Mouse (Mus musculus): Measurements from ENCODE around the gene Ptprm. TPM values are rescaled to one million over a fixed set of nuclear protein-coding genes. Genes with fewer than 3 reads are reported as not detected.
A peak's percentile ranks its signal among the peaks of the same experiment; 100 is the strongest.
"Not testable (repeated sequence)": the region's sequence is repeated elsewhere in the genome, so short reads cannot be mapped to it uniquely, and the experiment has no call there.

The Ptprm gene
- polyA plus RNA-seq, 1 experiment from 2014 or later, result 24.7 TPM

DNA sequence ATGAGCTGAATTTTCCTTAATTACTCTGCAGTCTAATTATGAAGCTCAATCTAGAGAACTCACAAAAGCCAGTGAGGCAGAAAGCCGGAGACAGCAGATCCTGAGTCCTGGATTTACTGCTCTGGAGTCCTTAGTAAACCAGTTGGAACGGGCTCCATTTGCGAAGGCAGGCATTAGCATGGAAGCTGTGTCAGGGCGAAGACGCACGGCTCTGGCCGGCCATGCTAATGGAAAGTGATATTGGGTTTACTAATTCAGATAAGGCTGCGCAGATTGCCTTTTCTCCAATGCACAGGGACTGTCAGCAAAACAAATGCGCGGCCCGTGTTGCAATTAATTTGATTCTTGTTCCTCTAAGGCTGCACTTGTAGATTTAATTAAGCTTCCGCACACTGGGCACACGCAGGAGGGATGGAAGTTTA, 484.7 kb downstream of the Ptprm start:
- Histone ChIP-seq H3K4me3 (no peak overlapping the region), H3K4me1 (replicated peaks) (peaks cover 26% of the 10 kb centered on the region), H3K27me3 (no peaks in the 10 kb centered on the region), H3K9ac (no peak overlapping the region), H3K4me2 (peak overlapping the region; percentile 35), H3K9me3 (no peaks in the 10 kb centered on the region), H3K36me3 (no peaks in the 10 kb centered on the region), H3K27ac (replicated peaks) (peak overlapping the region; percentile 49)
- ATAC-seq (ENCODE audit: low FRiP score, low read depth), result peak; percentile 85
- WGBS, result 28% methylated on average over 13 of the region's 13 CpGs

DNA sequence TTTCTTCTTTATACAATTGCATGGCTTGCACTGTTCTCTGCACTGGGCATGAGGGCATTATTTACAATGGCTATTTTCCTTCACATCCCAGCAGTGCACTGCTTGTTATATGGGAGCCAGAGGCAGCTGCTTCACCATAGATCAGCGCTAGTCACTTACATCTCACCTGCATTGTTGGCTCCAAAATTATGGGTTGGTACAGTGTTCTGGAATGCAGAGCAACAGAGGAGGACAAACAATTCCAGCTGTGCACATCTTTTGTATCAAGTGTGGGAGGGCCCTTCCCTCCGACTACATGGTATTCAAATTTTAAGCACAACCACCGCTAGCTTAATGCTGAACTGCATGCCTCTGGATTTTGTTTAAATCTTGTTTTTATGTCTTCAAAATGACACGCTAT, 489.8 kb downstream of the Ptprm start:
- 57% methylated on average over 4 of the region's 4 CpGs for WGBS
- Histone ChIP-seq H3K9me3 (no peaks in the 10 kb centered on the region), H3K27me3 (no peaks in the 10 kb centered on the region), H3K4me2 (no peak overlapping the region), H3K36me3 (no peaks in the 10 kb centered on the region), H3K9ac (no peak overlapping the region), H3K27ac (replicated peaks) (no peak overlapping the region), H3K4me3 (no peak overlapping the region), H3K4me1 (replicated peaks) (peaks cover 12% of the 10 kb centered on the region)
- ATAC-seq (ENCODE audit: low FRiP score, low read depth), result no peak

- no peak overlapping the region for H3K9ac ChIP-seq
- no peak overlapping the region for H3K4me2 ChIP-seq
- no peak overlapping the region for H3K4me3 ChIP-seq
- no peaks in the 10 kb centered on the region for H3K27me3 ChIP-seq
- H3K9me3 ChIP-seq, result no peaks in the 10 kb centered on the region
- ATAC-seq (ENCODE audit: low FRiP score, low read depth), result no peak
- H3K36me3 ChIP-seq, result no peaks in the 10 kb centered on the region
- H3K27ac ChIP-seq (replicated peaks), result no peak overlapping the region
- 32% methylated on average over 2 of the region's 2 CpGs for WGBS
- peaks cover 4% of the 10 kb centered on the region; the same call in 1 of the 2 replicates for H3K4me1 ChIP-seq (replicated peaks)
These were observed 492.7 kb downstream of the Ptprm start for GRCm38 (mm10) chr17:66861557-66861956.

DNA sequence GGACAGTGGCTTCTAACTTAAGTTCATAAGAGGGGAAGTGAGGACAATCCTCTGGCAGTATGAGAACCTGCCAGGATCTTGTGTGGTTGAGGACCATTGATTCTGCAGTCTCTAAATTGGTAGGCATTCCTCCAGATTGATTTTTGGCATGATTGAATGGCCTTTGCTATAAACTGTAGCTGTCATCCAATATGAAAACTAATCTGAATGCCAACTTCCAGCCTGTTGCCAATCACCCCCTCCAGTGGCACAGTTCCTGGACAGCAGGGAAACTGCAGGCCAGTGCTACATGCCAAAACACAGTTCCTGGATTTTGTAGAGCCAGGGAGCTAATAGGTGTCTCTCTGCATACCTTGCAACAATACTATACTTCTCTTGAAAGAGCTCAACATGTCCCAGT, 495.5 kb downstream of the Ptprm start:
- Histone ChIP-seq H3K4me2 (no peak overlapping the region), H3K27ac (replicated peaks) (no peak overlapping the region)
- no peak for ATAC-seq (ENCODE audit: low FRiP score, low read depth)

DNA sequence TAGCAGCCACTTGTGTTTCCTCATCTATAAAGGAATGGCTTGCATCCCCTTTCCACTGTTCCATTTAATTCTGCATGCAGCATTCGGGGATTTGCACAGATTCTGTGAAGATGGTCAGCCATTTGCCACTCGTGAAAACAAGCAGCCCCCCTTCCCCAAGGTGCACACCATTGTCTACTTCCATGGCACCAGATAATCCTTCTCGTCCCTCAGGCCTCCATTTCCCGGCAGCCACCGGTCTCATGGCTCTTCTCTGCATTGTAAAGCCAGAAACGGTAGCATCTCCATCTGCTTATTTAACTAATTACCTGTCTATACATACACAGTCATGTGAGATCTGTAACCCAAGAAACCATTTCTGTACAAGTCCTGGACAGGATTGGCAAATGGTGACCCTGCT, 501.8 kb downstream of the Ptprm start:
- 80% methylated on average over 6 of the region's 6 CpGs for WGBS
- Histone ChIP-seq H3K4me3 (no peak overlapping the region), H3K27me3 (no peaks in the 10 kb centered on the region), H3K9ac (no peak overlapping the region), H3K27ac (replicated peaks) (no peak overlapping the region), H3K4me1 (replicated peaks) (no peaks in the 10 kb centered on the region), H3K4me2 (no peak overlapping the region), H3K36me3 (no peaks in the 10 kb centered on the region), H3K9me3 (no peaks in the 10 kb centered on the region)
- no peak for ATAC-seq (ENCODE audit: low FRiP score, low read depth)

More for the DNA sequence above, 495.5 kb downstream of the Ptprm start:
- Histone ChIP-seq H3K9me3 (no peaks in the 10 kb centered on the region), H3K4me3 (no peak overlapping the region), H3K27me3 (no peaks in the 10 kb centered on the region), H3K9ac (no peak overlapping the region), H3K36me3 (no peaks in the 10 kb centered on the region), H3K4me1 (replicated peaks) (no peaks in the 10 kb centered on the region)

- H3K4me2 ChIP-seq; ATAC-seq (ENCODE audit: low FRiP score, low read depth); H3K27ac ChIP-seq (replicated peaks); H3K4me3 ChIP-seq; H3K9ac ChIP-seq; H3K9me3 ChIP-seq; H3K36me3 ChIP-seq; H3K27me3 ChIP-seq: not testable (repeated sequence)
- WGBS, result 91% methylated on average over 4 of the region's 4 CpGs
- peaks cover 16% of the 10 kb centered on the region for H3K4me1 ChIP-seq (replicated peaks)
These were observed 507.2 kb downstream of the Ptprm start for GRCm38 (mm10) chr17:66847011-66847410.

DNA sequence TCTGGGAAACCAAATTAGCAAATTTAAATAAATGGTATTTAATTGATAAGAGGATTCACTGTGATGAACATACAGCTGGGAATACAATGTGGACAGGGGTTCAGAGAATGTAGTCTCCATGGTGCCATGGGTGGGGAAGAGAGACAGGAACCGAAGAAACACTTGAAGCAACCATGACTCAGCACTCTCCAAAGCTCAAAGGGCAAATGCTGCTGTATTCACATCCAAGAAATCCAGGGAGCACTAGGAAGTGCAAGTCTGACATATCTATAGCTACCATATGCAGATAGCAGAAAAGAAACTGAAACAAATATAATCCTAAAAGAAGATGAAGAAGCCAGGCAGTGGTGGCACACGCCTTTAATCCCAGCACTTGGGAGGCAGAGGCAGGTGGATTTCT, 531.9 kb downstream of the Ptprm start:
- Histone ChIP-seq H3K27ac (replicated peaks) (no peak overlapping the region), H3K4me2 (no peak overlapping the region), H3K27me3 (no peaks in the 10 kb centered on the region), H3K9ac (no peak overlapping the region), H3K9me3 (no peaks in the 10 kb centered on the region), H3K4me3 (no peak overlapping the region), H3K36me3 (no peaks in the 10 kb centered on the region), H3K4me1 (replicated peaks) (no peaks in the 10 kb centered on the region)
- ATAC-seq (ENCODE audit: low FRiP score, low read depth), result no peak
- 85% methylated on average over 2 of the region's 2 CpGs for WGBS

DNA sequence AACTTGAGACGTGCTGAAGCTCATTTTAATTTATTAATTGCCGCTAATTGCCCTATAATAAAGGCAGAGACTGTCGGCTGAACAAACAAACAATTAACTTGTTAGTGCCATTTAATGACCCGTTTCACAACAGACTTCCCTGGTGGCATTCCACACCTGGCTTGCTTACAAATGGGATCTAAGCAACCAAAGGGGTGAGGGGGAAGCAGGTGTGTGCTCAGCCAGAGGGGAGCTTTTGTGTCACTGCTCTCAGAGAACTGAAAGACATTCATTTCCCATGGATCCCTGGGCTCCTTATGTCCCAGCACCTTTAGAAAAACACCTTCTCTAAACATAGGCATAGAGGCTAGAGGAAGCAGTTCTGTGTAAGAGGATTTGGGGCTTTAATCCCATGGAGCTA, 536.9 kb downstream of the Ptprm start:
- 55% methylated on average over 4 of the region's 4 CpGs for WGBS
- ATAC-seq (ENCODE audit: low FRiP score, low read depth), result no peak
- H3K27me3 ChIP-seq, result no peaks in the 10 kb centered on the region
- H3K27ac ChIP-seq (replicated peaks), result no peak overlapping the region
- no peak overlapping the region for H3K4me3 ChIP-seq
- no peak overlapping the region for H3K9ac ChIP-seq
- H3K9me3 ChIP-seq, result no peaks in the 10 kb centered on the region
- H3K4me2 ChIP-seq, result no peak overlapping the region
- peaks cover 6% of the 10 kb centered on the region; the same call in 1 of the 2 replicates for H3K4me1 ChIP-seq (replicated peaks)
- H3K36me3 ChIP-seq, result no peaks in the 10 kb centered on the region

GRCm38 (mm10) chr17:66815921-66816320, 538.3 kb downstream of the Ptprm start:
- peak; percentile 61; the same call in 1 of the 2 replicates for ATAC-seq (ENCODE audit: low FRiP score, low read depth)
- H3K36me3 ChIP-seq, result no peaks in the 10 kb centered on the region
- no peak overlapping the region for H3K4me2 ChIP-seq
- 4% methylated on average over 2 of the region's 2 CpGs for WGBS
- no peaks in the 10 kb centered on the region for H3K9me3 ChIP-seq
- peaks cover 6% of the 10 kb centered on the region; the same call in 1 of the 2 replicates for H3K4me1 ChIP-seq (replicated peaks)
- H3K4me3 ChIP-seq, result no peak overlapping the region
- H3K27ac ChIP-seq (replicated peaks), result no peak overlapping the region
- no peaks in the 10 kb centered on the region for H3K27me3 ChIP-seq
- H3K9ac ChIP-seq, result no peak overlapping the region

DNA sequence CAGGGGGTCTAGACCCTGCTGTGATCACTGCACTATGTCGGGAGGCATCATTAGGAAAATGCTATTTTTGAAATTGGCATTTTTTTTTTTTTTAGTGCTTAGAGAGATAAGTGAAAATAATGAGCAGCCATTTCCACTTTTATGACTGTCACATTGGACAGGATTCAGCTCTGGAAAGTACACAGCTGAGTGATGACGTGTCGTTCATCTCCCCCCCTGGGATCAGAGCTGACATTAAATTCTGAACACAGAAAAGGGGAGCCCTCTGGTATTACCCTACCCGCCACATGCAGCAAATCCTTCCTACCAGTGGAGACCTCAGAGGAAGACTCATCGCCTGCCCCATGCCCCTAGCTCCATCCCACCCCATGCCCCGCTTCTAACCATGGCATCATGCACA, 540.5 kb downstream of the Ptprm start:
- Histone ChIP-seq H3K4me2 (no peak overlapping the region), H3K9ac (no peak overlapping the region), H3K27ac (replicated peaks) (no peak overlapping the region), H3K4me1 (replicated peaks) (peaks cover 6% of the 10 kb centered on the region; the same call in 1 of the 2 replicates), H3K9me3 (no peaks in the 10 kb centered on the region), H3K4me3 (no peak overlapping the region), H3K27me3 (no peaks in the 10 kb centered on the region), H3K36me3 (no peaks in the 10 kb centered on the region)
- ATAC-seq (ENCODE audit: low FRiP score, low read depth), result no peak
- WGBS, result 56% methylated on average over 6 of the region's 6 CpGs

DNA sequence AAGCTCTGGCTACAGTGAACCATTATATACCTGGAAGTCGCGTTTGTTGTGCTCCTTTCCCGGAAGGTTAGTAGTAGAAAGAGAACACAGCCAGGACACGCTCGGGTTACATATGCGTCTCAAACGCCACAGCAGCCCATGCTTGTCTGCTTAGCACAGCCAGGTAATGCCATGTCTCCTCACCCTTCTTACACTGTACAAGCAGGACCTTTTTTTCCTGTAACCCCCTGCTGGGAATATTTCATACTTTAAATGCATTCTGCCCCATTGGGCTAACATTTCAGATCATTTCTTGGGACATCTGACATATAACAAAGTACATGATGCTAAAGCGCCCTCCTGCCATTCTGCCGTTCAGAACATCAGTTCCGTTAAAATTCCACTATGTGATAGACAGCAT, 540.9 kb downstream of the Ptprm start:
- Histone ChIP-seq H3K9me3 (no peaks in the 10 kb centered on the region), H3K27me3 (no peaks in the 10 kb centered on the region), H3K4me1 (replicated peaks) (peaks cover 6% of the 10 kb centered on the region; the same call in 1 of the 2 replicates), H3K9ac (no peak overlapping the region), H3K36me3 (no peaks in the 10 kb centered on the region), H3K27ac (replicated peaks) (no peak overlapping the region), H3K4me3 (no peak overlapping the region), H3K4me2 (no peak overlapping the region)
- WGBS, result 83% methylated on average over 10 of the region's 10 CpGs
- no peak for ATAC-seq (ENCODE audit: low FRiP score, low read depth)

- Histone ChIP-seq H3K27ac (replicated peaks) (no peak overlapping the region), H3K36me3 (no peaks in the 10 kb centered on the region), H3K9me3 (no peaks in the 10 kb centered on the region), H3K4me3 (no peak overlapping the region), H3K27me3 (no peaks in the 10 kb centered on the region), H3K4me1 (replicated peaks) (no peaks in the 10 kb centered on the region), H3K4me2 (no peak overlapping the region), H3K9ac (no peak overlapping the region)
- no peak for ATAC-seq (ENCODE audit: low FRiP score, low read depth)
- WGBS, result 84% methylated on average over 5 of the region's 5 CpGs
These were observed 544.5 kb downstream of the Ptprm start for GRCm38 (mm10) chr17:66809786-66810185.

DNA sequence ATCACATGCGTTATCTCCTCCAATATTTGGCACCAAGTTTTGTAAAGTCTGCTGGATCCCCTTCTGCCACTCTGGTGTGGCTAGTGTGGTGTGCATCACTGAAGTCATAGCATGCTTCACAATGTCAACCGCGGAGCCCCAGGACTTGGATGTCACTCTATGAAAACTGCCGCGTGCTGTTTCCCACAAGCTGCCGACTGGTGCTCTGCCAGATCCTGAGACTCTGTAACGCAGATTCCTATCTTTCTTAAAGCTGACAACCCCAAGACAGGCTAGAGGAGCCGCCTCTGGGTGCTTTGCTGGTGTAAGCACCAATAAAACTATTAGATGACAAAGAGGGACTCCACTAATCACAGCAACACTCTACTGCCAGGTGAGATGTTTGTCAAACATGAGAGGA, 546.1 kb downstream of the Ptprm start:
- 79% methylated on average over 8 of the region's 8 CpGs for WGBS

More for the DNA sequence above, 546.1 kb downstream of the Ptprm start:
- H3K36me3 ChIP-seq, result no peaks in the 10 kb centered on the region
- no peaks in the 10 kb centered on the region for H3K9me3 ChIP-seq
- H3K9ac ChIP-seq, result no peak overlapping the region
- no peak overlapping the region for H3K4me2 ChIP-seq
- no peak overlapping the region for H3K4me3 ChIP-seq
- 0 out of 2 replicates have a peak, but pooled peaks cover 2% of the 10 kb centered on the region for H3K4me1 ChIP-seq (replicated peaks)
- no peak for ATAC-seq (ENCODE audit: low FRiP score, low read depth)
- H3K27ac ChIP-seq (replicated peaks), result no peak overlapping the region
- no peaks in the 10 kb centered on the region for H3K27me3 ChIP-seq

All from hindbrain, embryonic 15.5 days (tissue).